Mouse (Mus musculus): ENCODE data around the gene Jtb.

Gene Jtb

GRCm38 (mm10) chr3:90263121-90263771, 31.8 kb downstream of the Jtb start:
- DNase-seq (ENCODE audit: low read depth, low spot score) = no peak

DNA sequence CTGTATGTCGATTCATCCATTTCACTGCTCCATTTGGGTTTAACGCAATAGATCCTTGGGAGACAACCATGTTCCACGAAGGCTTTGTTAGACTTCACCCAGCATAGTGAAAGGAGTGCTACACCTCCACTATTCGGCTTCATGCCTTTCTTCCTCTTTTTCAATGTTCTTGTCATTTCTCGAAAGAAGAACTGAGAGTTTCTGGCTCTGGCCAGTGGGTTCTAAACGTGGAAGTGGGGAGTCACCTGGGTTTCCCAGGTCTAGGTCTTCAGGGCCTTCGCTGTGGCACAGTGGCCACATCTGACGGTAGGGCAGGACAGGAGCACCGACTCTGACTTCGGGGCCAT, 33.3 kb downstream of the Jtb start:
- no peak for DNase-seq (ENCODE audit: low read depth, low spot score)

DNA sequence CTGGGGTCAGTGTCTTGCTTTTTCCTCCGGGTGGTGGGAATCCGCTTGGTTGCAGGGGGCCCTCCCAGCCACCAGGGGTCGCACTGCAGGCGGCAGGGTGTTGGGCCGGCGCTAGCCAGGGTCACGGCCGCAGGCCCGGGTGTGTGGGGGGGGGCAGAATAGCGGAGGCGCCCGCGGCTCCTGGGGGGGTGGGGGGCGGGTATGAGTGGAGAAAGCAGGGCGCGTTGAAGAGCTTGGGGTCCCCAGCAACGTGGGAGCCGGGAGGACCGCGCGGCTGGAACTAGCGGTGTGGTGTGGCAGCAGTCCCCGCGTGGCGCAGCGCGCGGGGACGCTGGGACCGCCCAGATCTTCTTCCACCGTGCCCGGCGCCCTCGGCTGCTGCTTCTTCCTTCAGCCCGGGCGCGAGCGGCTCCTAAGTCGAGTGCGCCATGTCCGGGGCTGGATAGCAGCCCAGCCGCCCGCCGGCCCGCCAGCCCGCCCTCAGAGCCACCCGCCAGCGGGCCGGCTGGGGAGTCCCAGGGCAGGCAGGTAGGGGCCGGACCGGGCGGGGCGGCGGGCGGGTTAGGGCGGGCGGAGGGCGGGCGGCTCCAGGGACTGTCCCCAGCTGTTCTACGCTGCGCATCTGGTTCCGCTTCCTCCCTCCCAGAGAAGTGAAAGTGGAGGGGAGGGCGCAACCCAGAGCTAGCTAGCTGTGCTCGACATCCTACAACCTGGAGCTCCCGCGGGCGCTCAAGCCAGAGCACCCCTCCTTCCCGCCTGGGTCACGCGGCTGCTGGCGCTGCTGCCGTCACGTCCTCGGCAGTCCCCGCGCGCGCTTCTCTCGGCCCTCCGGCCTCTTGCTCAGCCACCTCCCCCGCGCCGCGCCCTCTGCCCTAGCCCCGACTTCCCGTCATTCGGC, 33.9 kb downstream of the Jtb start, which contains the start of gene Dennd4b:
Gene Dennd4b (plus strand): TSS at position 152 of the 898 bp plus-strand sequence.
- peak; percentile 89 for DNase-seq (ENCODE audit: low read depth, low spot score)

- DNase-seq (ENCODE audit: low read depth, low spot score) = no peak
These were observed 34.7 kb downstream of the Jtb start for GRCm38 (mm10) chr3:90265932-90266741.

DNA sequence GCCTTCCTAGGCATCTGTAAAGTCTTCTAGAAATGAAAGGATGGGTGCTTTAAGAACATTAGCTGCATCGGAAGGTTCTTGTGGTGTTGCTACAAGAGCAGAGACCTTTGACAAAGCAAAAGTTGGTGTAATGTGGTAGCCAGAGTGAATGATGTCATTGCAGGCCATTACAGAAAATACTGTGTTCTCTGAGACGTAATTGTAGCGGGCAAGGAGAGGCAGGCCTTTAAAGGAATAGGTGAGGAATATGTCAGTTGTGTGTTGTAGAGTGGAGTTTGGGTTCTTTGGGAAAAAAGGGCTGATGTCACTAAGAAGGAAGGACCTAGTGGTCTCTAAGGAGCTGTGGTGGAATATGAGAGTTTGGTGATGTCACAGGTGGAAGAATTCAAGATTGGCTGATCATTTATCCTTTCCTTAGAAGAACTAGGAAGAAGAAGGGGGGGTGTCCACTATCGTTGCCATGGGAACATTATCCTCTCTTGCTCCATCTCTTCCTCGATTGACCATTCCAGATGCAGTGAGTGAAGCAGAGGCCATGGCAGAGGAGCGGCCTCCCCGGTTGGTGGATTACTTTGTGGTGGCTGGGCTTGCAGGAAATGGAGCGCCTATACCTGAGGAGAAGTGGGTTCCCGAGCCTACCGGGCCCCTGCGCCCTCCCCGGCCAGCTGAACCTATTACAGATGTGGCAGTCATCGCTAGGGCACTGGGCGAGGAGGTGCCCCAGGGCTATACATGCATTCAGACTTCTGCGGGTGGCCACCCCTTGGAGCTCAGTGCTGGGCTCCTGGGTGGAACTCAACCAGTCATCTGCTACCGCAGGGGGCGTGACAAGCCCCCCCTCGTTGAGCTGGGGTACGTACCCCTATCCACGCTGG, 35.7 kb downstream of the Jtb start:
- DNase-seq (ENCODE audit: low read depth, low spot score) = no peak

- DNase-seq (ENCODE audit: low read depth, low spot score) = no peak
These were observed 36.8 kb downstream of the Jtb start for GRCm38 (mm10) chr3:90268190-90268589.

GRCm38 (mm10) chr3:90268971-90269370, 37.6 kb downstream of the Jtb start:
- no peak for DNase-seq (ENCODE audit: low read depth, low spot score)

DNA sequence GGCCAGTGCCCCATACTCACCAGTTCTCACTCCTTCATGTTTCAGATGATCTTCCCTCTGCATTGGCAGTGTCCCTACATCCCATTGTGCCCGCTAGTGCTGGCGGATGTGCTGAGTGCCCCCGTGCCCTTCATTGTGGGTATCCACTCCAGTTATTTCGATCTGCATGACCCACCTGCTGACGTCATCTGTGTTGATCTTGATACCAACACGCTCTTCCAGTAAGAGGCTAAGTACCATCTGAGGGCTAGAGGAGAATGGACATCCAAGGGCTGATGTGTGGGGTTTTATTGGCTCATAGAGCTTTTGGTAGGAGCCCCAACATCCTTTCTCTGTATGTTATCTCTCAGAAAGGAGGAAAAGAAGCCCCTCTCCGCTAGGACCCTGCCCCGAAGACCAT, 39.4 kb downstream of the Jtb start:
- DNase-seq (ENCODE audit: low read depth, low spot score) = no peak

DNA sequence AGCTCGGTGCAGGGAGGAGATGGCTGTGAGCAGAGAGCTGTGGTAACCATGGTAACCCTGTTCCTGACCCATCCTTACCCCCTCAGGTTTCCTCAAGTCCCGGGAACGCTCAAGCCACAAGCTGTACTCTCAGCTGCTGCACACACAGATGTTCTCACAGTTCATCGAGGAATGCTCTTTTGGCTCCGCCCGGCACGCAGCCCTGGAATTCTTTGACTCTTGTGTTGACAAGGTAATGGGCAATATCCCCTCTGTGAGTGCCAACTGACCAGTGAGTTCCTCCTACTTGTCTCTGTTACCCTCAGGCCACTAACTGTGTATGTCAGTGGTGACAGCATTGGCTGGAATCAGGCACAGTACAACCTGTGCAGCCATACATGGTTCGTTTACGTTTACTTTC, 40.8 kb downstream of the Jtb start:
- DNase-seq (ENCODE audit: low read depth, low spot score) = no peak

- DNase-seq (ENCODE audit: low read depth, low spot score) = no peak
These were observed 42.5 kb downstream of the Jtb start for GRCm38 (mm10) chr3:90273855-90274254.

DNA sequence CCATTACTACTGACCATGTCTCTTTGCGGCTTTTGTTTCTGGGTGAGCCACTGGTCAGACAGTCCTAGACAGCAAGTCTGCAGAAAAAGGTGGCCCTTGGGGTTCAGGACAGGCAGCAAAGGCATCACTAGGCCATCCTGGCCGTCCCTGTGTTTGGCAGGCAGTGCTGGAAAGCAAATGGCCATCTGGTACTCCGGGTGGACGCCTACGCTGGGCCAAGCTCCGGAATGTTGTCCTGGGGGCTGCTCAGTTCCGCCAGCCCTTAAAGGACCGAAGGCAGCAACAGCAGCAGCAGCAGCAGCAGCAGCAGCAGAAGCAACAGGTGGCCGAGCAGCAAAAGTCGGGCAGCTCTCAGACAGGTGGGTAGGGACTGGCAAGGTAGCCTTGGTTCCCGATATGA, 43.9 kb downstream of the Jtb start:
- no peak for DNase-seq (ENCODE audit: low read depth, low spot score)

GRCm38 (mm10) chr3:90276858-90277257, 45.5 kb downstream of the Jtb start:
- DNase-seq (ENCODE audit: low read depth, low spot score) = no peak

DNA sequence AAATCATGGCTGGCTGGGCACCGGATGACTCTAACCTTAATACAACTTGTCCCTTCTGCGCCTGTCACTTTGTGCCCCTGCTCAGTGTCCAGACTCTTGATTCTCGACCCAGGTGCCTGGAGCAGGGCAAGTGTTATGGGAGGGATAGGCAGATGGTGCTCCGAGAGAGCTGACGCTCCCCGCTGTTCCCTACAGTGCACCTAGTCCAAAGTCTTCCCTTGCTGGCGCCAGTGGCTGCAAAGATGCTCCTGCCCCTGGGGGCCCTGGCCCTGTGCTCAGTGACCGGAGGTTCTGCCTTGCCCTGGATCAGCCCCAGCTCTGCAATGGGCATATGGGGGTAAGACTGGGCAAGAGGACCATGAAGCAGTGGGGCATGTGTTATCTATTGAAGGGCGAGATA, 46.4 kb downstream of the Jtb start:
- DNase-seq (ENCODE audit: low read depth, low spot score) = no peak

DNA sequence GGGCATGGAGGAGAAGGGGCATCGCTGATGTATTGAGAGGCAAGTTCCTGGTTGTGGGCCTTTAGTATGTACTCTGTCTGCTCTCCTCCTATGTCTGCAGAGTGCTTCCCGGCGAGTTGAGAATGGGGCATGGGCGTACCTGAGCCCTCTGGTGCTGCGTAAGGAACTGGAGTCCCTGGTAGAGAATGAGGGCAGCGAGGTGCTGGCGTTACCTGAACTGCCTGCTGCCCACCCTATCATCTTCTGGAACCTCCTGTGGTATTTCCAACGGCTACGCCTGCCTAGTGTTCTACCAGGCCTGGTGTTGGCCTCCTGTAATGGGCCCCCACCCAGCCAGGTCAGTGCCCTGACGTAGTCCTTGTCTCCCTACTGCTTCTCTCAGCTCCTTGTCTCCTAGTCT, 46.8 kb downstream of the Jtb start:
- DNase-seq (ENCODE audit: low read depth, low spot score) = no peak

DNA sequence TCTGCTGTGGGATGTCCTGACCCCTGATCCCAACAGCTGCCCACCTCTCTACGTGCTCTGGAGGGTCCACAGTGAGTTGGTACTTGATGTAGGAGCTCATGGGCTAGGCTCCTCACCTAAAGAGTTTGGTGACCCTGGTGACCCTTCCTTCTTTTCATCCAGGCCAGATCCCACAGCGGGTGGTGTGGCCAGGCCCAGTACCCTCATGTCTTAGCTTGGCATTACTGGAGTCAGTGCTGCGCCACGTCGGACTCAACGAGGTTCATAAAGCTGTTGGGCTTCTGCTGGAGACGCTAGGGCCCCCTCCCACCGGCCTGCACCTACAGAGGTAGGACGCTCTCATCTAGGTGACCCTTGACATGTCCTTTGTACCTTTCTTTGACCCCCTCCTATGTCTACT, 47.8 kb downstream of the Jtb start:
- DNase-seq (ENCODE audit: low read depth, low spot score) = no peak

- no peak for DNase-seq (ENCODE audit: low read depth, low spot score)
These were observed 48.3 kb downstream of the Jtb start for GRCm38 (mm10) chr3:90279743-90280142.

- no peak for DNase-seq (ENCODE audit: low read depth, low spot score)
These were observed 49.3 kb downstream of the Jtb start for GRCm38 (mm10) chr3:90280708-90281107.

DNA sequence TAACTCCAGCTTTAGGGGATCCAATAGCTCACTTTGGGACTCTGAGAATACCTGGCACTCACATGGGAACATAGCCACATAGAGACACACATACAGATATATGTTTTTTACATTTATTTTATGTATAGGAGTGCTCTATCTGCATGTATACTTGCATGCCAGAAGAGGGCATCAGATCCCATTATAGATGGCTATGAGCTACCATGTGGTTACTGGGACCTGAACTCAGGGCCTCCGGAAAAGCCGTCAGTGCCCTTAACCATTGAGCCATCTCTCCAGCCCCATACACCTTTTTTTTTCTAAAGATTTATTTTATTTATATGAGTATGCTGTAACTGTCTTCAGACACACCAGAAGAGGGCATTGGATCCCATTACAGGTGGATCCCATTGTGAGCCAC, 52.8 kb downstream of the Jtb start:
- DNase-seq (ENCODE audit: low read depth, low spot score) = no peak

All from mesoderm, embryonic 11.5 days (tissue).